Mouse (Mus musculus) c-Kit-positive CD71-positive TER-119-negative erythroid progenitor cells, embryonic 14.5 days (primary cell): ENCODE measurements around the gene Foxp1.

Experiments
- DNase-seq: peaks from one replicate; pipeline ENCODE4 v3.0.0-alpha.2; 2013; ENCODE audit warnings: low read depth

Foxp1 gene

GRCm38 (mm10) chr6:99388741-99389675 lies 133.5 kb downstream of the Foxp1 start:
- no peak for DNase-seq

- no peak for DNase-seq
Observed at GRCm38 (mm10) chr6:99388023-99388422, 134.5 kb downstream of the Foxp1 start.

GRCm38 (mm10) chr6:99385059-99385604 lies 137.4 kb downstream of the Foxp1 start:
- DNase-seq: no peak

GRCm38 (mm10) chr6:99383846-99384472 lies 138.6 kb downstream of the Foxp1 start:
- DNase-seq: no peak

- DNase-seq: no peak
Observed at GRCm38 (mm10) chr6:99380146-99380545, 142.4 kb downstream of the Foxp1 start.

- DNase-seq: no peak
Observed at GRCm38 (mm10) chr6:99378997-99379710, 143.4 kb downstream of the Foxp1 start.

- no peak for DNase-seq
Observed at GRCm38 (mm10) chr6:99377716-99378115, 144.8 kb downstream of the Foxp1 start.

GRCm38 (mm10) chr6:99377131-99377530 lies 145.4 kb downstream of the Foxp1 start:
- no peak for DNase-seq

GRCm38 (mm10) chr6:99376721-99377120 lies 145.8 kb downstream of the Foxp1 start:
- DNase-seq: no peak

- DNase-seq: no peak
Observed at GRCm38 (mm10) chr6:99375865-99376264, 146.7 kb downstream of the Foxp1 start.

- DNase-seq: no peak
Observed at GRCm38 (mm10) chr6:99375376-99375775, 147.1 kb downstream of the Foxp1 start.

GRCm38 (mm10) chr6:99374448-99375271 lies 147.9 kb downstream of the Foxp1 start:
- no peak for DNase-seq

GRCm38 (mm10) chr6:99372427-99372826 lies 150.1 kb downstream of the Foxp1 start:
- no peak for DNase-seq

- no peak for DNase-seq
Observed at GRCm38 (mm10) chr6:99372016-99372415, 150.5 kb downstream of the Foxp1 start.

- no peak for DNase-seq
Observed at GRCm38 (mm10) chr6:99369931-99370330, 152.6 kb downstream of the Foxp1 start.

- DNase-seq: no peak
Observed at GRCm38 (mm10) chr6:99369156-99369555, 153.4 kb downstream of the Foxp1 start.

GRCm38 (mm10) chr6:99368118-99368753 lies 154.3 kb downstream of the Foxp1 start:
- DNase-seq: no peak

- DNase-seq: no peak
Observed at GRCm38 (mm10) chr6:99364545-99364944, 158.0 kb downstream of the Foxp1 start.

- DNase-seq: no peak
Observed at GRCm38 (mm10) chr6:99360581-99360980, 161.9 kb downstream of the Foxp1 start.

GRCm38 (mm10) chr6:99359765-99360499 lies 162.6 kb downstream of the Foxp1 start:
- no peak for DNase-seq
